Mouse (Mus musculus): ENCODE measurements around the gene Utrn. TPM values are rescaled to one million over a fixed set of nuclear protein-coding genes. Genes with fewer than 3 reads are reported as not detected.

The Utrn gene
- total RNA-seq, 2 experiments from 2014 or later, result 77.6 to 80.3 TPM

- intact Hi-C loops (cut with DNase I), result no loop called here
- no peak for DNase-seq
Observed at GRCm38 (mm10) chr10:12704290-12704689, 164.9 kb downstream of the Utrn start.

- DNase-seq, result peak; percentile 22 to 44
- intact Hi-C loops (cut with DNase I), result no loop called here
Observed at GRCm38 (mm10) chr10:12703526-12703925, 165.6 kb downstream of the Utrn start.

GRCm38 (mm10) chr10:12702140-12702539 is 167.0 kb downstream of the Utrn start:
- DNase-seq, result no peak
- intact Hi-C loops (cut with DNase I), result no loop called here

- intact Hi-C loops (cut with DNase I), result no loop called here
- DNase-seq, result peak; percentile 14 to 23
Observed at GRCm38 (mm10) chr10:12701694-12702093, 167.5 kb downstream of the Utrn start.

GRCm38 (mm10) chr10:12700576-12700975 is 168.6 kb downstream of the Utrn start:
- no peak for DNase-seq
- intact Hi-C loops (cut with DNase I), result no loop called here

GRCm38 (mm10) chr10:12697902-12698301 is 171.3 kb downstream of the Utrn start:
- intact Hi-C loops (cut with DNase I), result no loop called here
- no peak for DNase-seq

GRCm38 (mm10) chr10:12696704-12697103 is 172.5 kb downstream of the Utrn start:
- DNase-seq, result no peak
- intact Hi-C loops (cut with DNase I), result no loop called here

GRCm38 (mm10) chr10:12694774-12695173 is 174.4 kb downstream of the Utrn start:
- intact Hi-C loops (cut with DNase I), result loop anchor here (5.0 kb wide), 1 partner anchor 303 kb away; no protein-coding TSS in a partner anchor
- DNase-seq, result peak; percentile 64 to 70

- peak; percentile 81 to 86 for DNase-seq
- intact Hi-C loops (cut with DNase I), result loop anchor here (2.0 to 5.0 kb wide), 3 partner anchors 178 to 307 kb away; partner anchors contain the start of gene Utrn
Observed at GRCm38 (mm10) chr10:12690601-12691000, 178.6 kb downstream of the Utrn start.

- DNase-seq, result no peak
- intact Hi-C loops (cut with DNase I), result no loop called here
Observed at GRCm38 (mm10) chr10:12685683-12686082, 183.5 kb downstream of the Utrn start.

- DNase-seq, result no peak
- intact Hi-C loops (cut with DNase I), result no loop called here
Observed at GRCm38 (mm10) chr10:12684018-12684417, 185.1 kb downstream of the Utrn start.

- intact Hi-C loops (cut with DNase I), result no loop called here
- no peak for DNase-seq
Observed at GRCm38 (mm10) chr10:12673309-12673708, 195.9 kb downstream of the Utrn start.

GRCm38 (mm10) chr10:12671608-12672007 is 197.6 kb downstream of the Utrn start:
- DNase-seq, result no peak

GRCm38 (mm10) chr10:12662035-12662434 is 207.1 kb downstream of the Utrn start:
- intact Hi-C loops (cut with DNase I), result no loop called here
- DNase-seq, result no peak

More at GRCm38 (mm10) chr10:12671608-12672007, 197.6 kb downstream of the Utrn start:
- intact Hi-C loops (cut with DNase I), result no loop called here

GRCm38 (mm10) chr10:12658023-12658744 is 211.0 kb downstream of the Utrn start:
- no peak for DNase-seq
- intact Hi-C loops (cut with DNase I), result no loop called here

GRCm38 (mm10) chr10:12652988-12653387 is 216.2 kb downstream of the Utrn start:
- intact Hi-C loops (cut with DNase I), result no loop called here
- no peak for DNase-seq

GRCm38 (mm10) chr10:12646119-12646518 is 223.0 kb downstream of the Utrn start:
- no peak for DNase-seq
- intact Hi-C loops (cut with DNase I), result no loop called here

GRCm38 (mm10) chr10:12643336-12643735 is 225.8 kb downstream of the Utrn start:
- intact Hi-C loops (cut with DNase I), result no loop called here

GRCm38 (mm10) chr10:12639638-12640037 is 229.5 kb downstream of the Utrn start:
- DNase-seq, result no peak
- intact Hi-C loops (cut with DNase I), result no loop called here

More at GRCm38 (mm10) chr10:12643336-12643735, 225.8 kb downstream of the Utrn start:
- no peak for DNase-seq

GRCm38 (mm10) chr10:12633965-12634364 is 235.2 kb downstream of the Utrn start:
- DNase-seq, result no peak
- intact Hi-C loops (cut with DNase I), result no loop called here

- intact Hi-C loops (cut with DNase I), result no loop called here
- DNase-seq, result no peak
Observed at GRCm38 (mm10) chr10:12630933-12631332, 238.2 kb downstream of the Utrn start.

GRCm38 (mm10) chr10:12618397-12618796 is 250.8 kb downstream of the Utrn start:
- intact Hi-C loops (cut with DNase I), result no loop called here
- DNase-seq, result no peak

Measured in heart, postnatal 10 days (tissue).